Mouse (Mus musculus): Measurements from ENCODE around the gene Man1a. TPM values are rescaled to one million over a fixed set of nuclear protein-coding genes. Genes with fewer than 3 reads are reported as not detected.

Gene Man1a
- polyA plus RNA-seq, 1 experiment: 35.7 TPM

- Histone ChIP-seq H3K36me3 (ENCODE audit: control insufficient read depth, insufficient read depth, low read length) (peaks cover 10% of the 10 kb centered on the region), H3K4me1 (ENCODE audit: control insufficient read depth, insufficient read depth, insufficient read length) (peaks cover 5% of the 10 kb centered on the region; the same call in 1 of the 2 replicates), H3K27ac (ENCODE audit: insufficient read depth, low read length) (peak overlapping the region; percentile 29; the same call in 1 of the 2 replicates), H3K4me3 (ENCODE audit: extremely low read depth, insufficient read depth, insufficient read length) (no peak overlapping the region), H3K27me3 (ENCODE audit: control insufficient read depth, insufficient read depth, low read length) (no peaks in the 10 kb centered on the region)
- no peak for DNase-seq (ENCODE audit: low read depth in 1 of 2, low spot score in 2 of 2)
- no peak for TF ChIP-seq POLR2A (IDR thresholded peaks at IDR 0.05; ENCODE audit: low read depth, low read length)
- TF ChIP-seq CTCF (IDR thresholded peaks at IDR 0.05; ENCODE audit: extremely low read depth, insufficient read depth, insufficient read length, insufficient replicate concordance): no peak
- WGBS: 68% methylated on average over 5 of the region's 5 CpGs
Observed at GRCm38 (mm10) chr10:53984894-53985293, 91.5 kb downstream of the Man1a start.

DNA sequence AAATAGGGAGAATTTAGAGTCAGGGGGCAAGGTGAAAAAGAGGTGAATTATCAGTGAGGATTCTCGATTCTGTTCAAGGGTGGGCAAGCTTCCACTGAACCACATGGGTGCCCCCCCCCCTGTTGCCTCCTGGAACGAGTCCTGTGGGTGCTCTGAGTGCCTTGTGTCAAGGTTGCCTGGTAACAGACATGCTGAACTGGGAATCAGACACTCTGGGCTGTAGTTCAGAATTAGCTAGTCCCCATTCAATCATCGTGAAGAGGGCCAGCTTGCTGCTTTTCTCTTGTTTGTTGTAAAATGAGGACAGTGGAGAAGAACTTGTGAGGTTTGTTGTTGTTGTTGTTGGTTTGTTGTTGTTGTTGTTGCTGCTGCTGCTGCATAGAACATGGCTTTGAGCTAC lies 92.3 kb downstream of the Man1a start:
- WGBS: 81% methylated on average over 3 of the region's 3 CpGs
- no peak for DNase-seq (ENCODE audit: low read depth in 1 of 2, low spot score in 2 of 2)
- peaks cover 9% of the 10 kb centered on the region for H3K36me3 ChIP-seq (ENCODE audit: control insufficient read depth, insufficient read depth, low read length)

DNA sequence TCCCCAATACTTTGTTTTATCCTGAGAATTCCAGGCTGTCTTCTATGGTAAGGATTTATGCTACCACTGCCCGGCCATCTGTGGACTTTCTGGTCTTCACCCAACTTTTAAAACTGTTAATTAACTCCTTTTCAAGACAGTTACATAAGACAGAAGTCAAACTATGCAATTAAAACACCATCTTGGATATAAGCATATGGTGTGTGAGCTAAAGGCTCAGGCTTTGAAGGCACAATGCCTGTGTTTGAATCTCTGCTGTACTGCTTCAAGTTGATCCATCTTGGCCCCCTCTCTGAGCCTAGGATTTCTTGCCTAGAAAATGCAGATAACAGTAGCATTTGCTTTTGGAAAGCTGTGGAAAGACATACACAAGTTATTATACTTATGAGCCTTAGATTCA lies 97.8 kb downstream of the Man1a start:
- 91% methylated on average over 1 of the region's 1 CpGs for WGBS
- no peak for TF ChIP-seq POLR2A (IDR thresholded peaks at IDR 0.05; ENCODE audit: low read depth, low read length)
- no peak for TF ChIP-seq CTCF (IDR thresholded peaks at IDR 0.05; ENCODE audit: extremely low read depth, insufficient read depth, insufficient read length, insufficient replicate concordance)
- Histone ChIP-seq H3K36me3 (ENCODE audit: control insufficient read depth, insufficient read depth, low read length) (peaks cover 11% of the 10 kb centered on the region), H3K4me3 (ENCODE audit: extremely low read depth, insufficient read depth, insufficient read length) (no peak overlapping the region), H3K27ac (ENCODE audit: insufficient read depth, low read length) (no peak overlapping the region), H3K27me3 (ENCODE audit: control insufficient read depth, insufficient read depth, low read length) (no peaks in the 10 kb centered on the region), H3K4me1 (ENCODE audit: control insufficient read depth, insufficient read depth, insufficient read length) (peaks cover 2% of the 10 kb centered on the region; the same call in 1 of the 2 replicates)
- no peak for DNase-seq (ENCODE audit: low read depth in 1 of 2, low spot score in 2 of 2)

More for the DNA sequence above, 92.3 kb downstream of the Man1a start:
- TF ChIP-seq CTCF (IDR thresholded peaks at IDR 0.05; ENCODE audit: extremely low read depth, insufficient read depth, insufficient read length, insufficient replicate concordance): no peak
- TF ChIP-seq POLR2A (IDR thresholded peaks at IDR 0.05; ENCODE audit: low read depth, low read length): no peak
- peaks cover 5% of the 10 kb centered on the region; the same call in 1 of the 2 replicates for H3K4me1 ChIP-seq (ENCODE audit: control insufficient read depth, insufficient read depth, insufficient read length)
- no peak overlapping the region for H3K4me3 ChIP-seq (ENCODE audit: extremely low read depth, insufficient read depth, insufficient read length)
- peak overlapping the region; percentile 21 for H3K27ac ChIP-seq (ENCODE audit: insufficient read depth, low read length)
- no peaks in the 10 kb centered on the region for H3K27me3 ChIP-seq (ENCODE audit: control insufficient read depth, insufficient read depth, low read length)

GRCm38 (mm10) chr10:53974180-53974579 lies 102.2 kb downstream of the Man1a start:
- H3K4me1 ChIP-seq (ENCODE audit: control insufficient read depth, insufficient read depth, insufficient read length): no peaks in the 10 kb centered on the region; the same call in 1 of the 2 replicates

GRCm38 (mm10) chr10:53959759-53960158 lies 116.7 kb downstream of the Man1a start:
- H3K27me3 ChIP-seq (ENCODE audit: control insufficient read depth, insufficient read depth, low read length): no peaks in the 10 kb centered on the region
- H3K36me3 ChIP-seq (ENCODE audit: control insufficient read depth, insufficient read depth, low read length): peaks cover 4% of the 10 kb centered on the region
- no peak for DNase-seq (ENCODE audit: low read depth in 1 of 2, low spot score in 2 of 2)
- WGBS: 30% methylated on average over 3 of the region's 3 CpGs
- no peak overlapping the region for H3K4me3 ChIP-seq (ENCODE audit: extremely low read depth, insufficient read depth, insufficient read length)
- peaks cover 4% of the 10 kb centered on the region for H3K4me1 ChIP-seq (ENCODE audit: control insufficient read depth, insufficient read depth, insufficient read length)
- no peak overlapping the region for H3K27ac ChIP-seq (ENCODE audit: insufficient read depth, low read length)
- TF ChIP-seq POLR2A (IDR thresholded peaks at IDR 0.05; ENCODE audit: low read depth, low read length) (no peak), CTCF (IDR thresholded peaks at IDR 0.05; ENCODE audit: extremely low read depth, insufficient read depth, insufficient read length, insufficient replicate concordance) (no peak)

More at GRCm38 (mm10) chr10:53974180-53974579, 102.2 kb downstream of the Man1a start:
- H3K27ac ChIP-seq (ENCODE audit: insufficient read depth, low read length): no peak overlapping the region
- no peaks in the 10 kb centered on the region for H3K27me3 ChIP-seq (ENCODE audit: control insufficient read depth, insufficient read depth, low read length)
- peaks cover 14% of the 10 kb centered on the region for H3K36me3 ChIP-seq (ENCODE audit: control insufficient read depth, insufficient read depth, low read length)
- DNase-seq (ENCODE audit: low read depth in 1 of 2, low spot score in 2 of 2): no peak
- H3K4me3 ChIP-seq (ENCODE audit: extremely low read depth, insufficient read depth, insufficient read length): no peak overlapping the region
- no peak for TF ChIP-seq CTCF (IDR thresholded peaks at IDR 0.05; ENCODE audit: extremely low read depth, insufficient read depth, insufficient read length, insufficient replicate concordance)
- no peak for TF ChIP-seq POLR2A (IDR thresholded peaks at IDR 0.05; ENCODE audit: low read depth, low read length)

DNA sequence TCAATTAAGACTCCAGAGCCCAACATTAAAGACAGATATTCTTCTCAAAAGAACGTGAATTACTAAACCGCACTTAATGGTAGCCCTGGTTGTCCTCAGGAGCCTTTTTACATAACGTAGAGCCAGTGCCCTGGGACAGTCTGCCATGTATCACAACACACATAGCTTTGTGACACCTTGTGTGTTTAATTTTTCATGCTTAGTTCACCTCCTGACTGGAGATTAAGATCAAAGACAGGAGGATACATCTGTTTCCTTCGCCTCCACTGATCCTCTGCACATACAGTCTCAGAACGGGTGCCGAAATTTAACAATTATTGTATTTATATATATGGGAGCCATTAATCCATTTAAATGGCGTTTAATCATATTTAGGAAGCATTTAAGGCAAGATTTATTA lies 134.8 kb downstream of the Man1a start:
- TF ChIP-seq POLR2A (IDR thresholded peaks at IDR 0.05; ENCODE audit: low read depth, low read length) (no peak), CTCF (IDR thresholded peaks at IDR 0.05; ENCODE audit: extremely low read depth, insufficient read depth, insufficient read length, insufficient replicate concordance) (no peak)
- peaks cover 1% of the 10 kb centered on the region; the same call in 1 of the 2 replicates for H3K36me3 ChIP-seq (ENCODE audit: control insufficient read depth, insufficient read depth, low read length)
- no peak for DNase-seq (ENCODE audit: low read depth in 1 of 2, low spot score in 2 of 2)
- no peak overlapping the region for H3K27ac ChIP-seq (ENCODE audit: insufficient read depth, low read length)
- H3K4me1 ChIP-seq (ENCODE audit: control insufficient read depth, insufficient read depth, insufficient read length): no peaks in the 10 kb centered on the region
- no peak overlapping the region for H3K4me3 ChIP-seq (ENCODE audit: extremely low read depth, insufficient read depth, insufficient read length)
- H3K27me3 ChIP-seq (ENCODE audit: control insufficient read depth, insufficient read depth, low read length): no peaks in the 10 kb centered on the region
- WGBS: 62% methylated on average over 7 of the region's 7 CpGs

DNA sequence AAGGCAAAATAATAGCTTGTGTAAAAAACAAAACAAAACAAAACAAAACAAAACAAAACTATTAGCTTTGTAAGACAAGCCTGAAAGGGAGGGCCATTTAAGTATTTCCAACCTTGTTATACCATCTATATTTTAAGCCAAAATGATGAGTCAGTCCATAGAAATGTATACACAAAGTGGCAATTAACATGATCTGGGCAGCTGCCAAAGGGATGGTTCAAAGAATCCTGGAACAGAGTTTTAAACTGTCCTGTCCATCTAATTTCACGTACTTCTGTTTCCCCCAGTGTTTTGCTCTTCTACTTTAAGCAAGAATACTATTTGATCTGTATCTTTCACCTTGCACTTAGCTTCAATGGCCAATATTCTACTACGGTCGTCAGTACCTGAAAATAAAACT lies 138.2 kb downstream of the Man1a start:
- no peak overlapping the region for H3K4me3 ChIP-seq (ENCODE audit: extremely low read depth, insufficient read depth, insufficient read length)
- H3K4me1 ChIP-seq (ENCODE audit: control insufficient read depth, insufficient read depth, insufficient read length): no peaks in the 10 kb centered on the region
- TF ChIP-seq POLR2A (IDR thresholded peaks at IDR 0.05; ENCODE audit: low read depth, low read length) (no peak), CTCF (IDR thresholded peaks at IDR 0.05; ENCODE audit: extremely low read depth, insufficient read depth, insufficient read length, insufficient replicate concordance) (no peak)
- H3K27ac ChIP-seq (ENCODE audit: insufficient read depth, low read length): no peak overlapping the region
- H3K27me3 ChIP-seq (ENCODE audit: control insufficient read depth, insufficient read depth, low read length): no peaks in the 10 kb centered on the region
- peaks cover 10% of the 10 kb centered on the region for H3K36me3 ChIP-seq (ENCODE audit: control insufficient read depth, insufficient read depth, low read length)
- no peak for DNase-seq (ENCODE audit: low read depth in 1 of 2, low spot score in 2 of 2)
- 94% methylated on average over 3 of the region's 3 CpGs for WGBS

All from spleen, adult 2 months (tissue).